Comparison of ENCODE assay signal across 10 mouse cellular contexts in the genomic region with DNA sequence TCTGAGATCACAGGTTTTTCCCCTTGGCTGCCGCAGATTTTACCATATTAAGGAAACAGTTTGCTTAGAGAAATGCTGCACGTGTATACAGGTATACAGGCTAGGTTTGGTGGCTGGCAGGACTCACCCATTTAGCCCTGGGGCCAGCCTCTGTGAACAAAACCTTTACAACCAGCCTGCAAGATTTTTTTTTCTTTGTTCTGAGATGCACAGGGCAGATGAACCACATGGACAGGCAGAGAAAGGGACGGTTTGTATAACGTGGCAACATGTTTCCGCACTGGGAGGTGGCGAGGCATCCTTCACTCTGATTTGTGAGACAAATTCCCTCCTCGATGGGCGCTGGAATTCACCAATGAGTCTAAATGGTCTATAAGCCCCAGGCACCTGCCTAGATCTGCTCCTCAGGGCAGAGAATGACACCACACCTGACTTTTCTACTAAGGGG.
DNase-seq lines count a peak whose midpoint lies in the region; ATAC-seq and TF ChIP-seq lines count a peak whose summit lies in the region.
"Had no signal": no experiment of that assay in that cellular context is flagged by ENCODE, and none has a peak within 500 bp of the region (broad histone marks: within the 10 kb centered on the region; RNA-seq: fewer than 3 reads in every experiment).

No protein-coding gene starts in this region.

- no peak for ATAC-seq in forebrain, postnatal 0 days
- no peak for ATAC-seq in limb, embryonic 11.5 days (ENCODE audit: insufficient number of reproducible peaks, low FRiP score, low TSS enrichment, low read depth)
- ATAC-seq in neural tube, embryonic 14.5 days (ENCODE audit: low read depth) = peak; percentile 25; the same call in 1 of the 2 replicates

- peaks cover 3% of the 10 kb centered on the region; the same call in 1 of the 2 replicates for H3K4me1 ChIP-seq in lung, adult 2 months (ENCODE audit: control insufficient read depth, insufficient read depth, low read length)
- no peaks in the 10 kb centered on the region for H3K4me1 ChIP-seq in forebrain, postnatal 0 days (ENCODE audit: insufficient read depth)
- peaks cover 15% of the 10 kb centered on the region for H3K4me1 ChIP-seq in limb, embryonic 11.5 days (ENCODE audit: control insufficient read depth, insufficient read depth, low read length)
- H3K4me1 ChIP-seq in neural tube, embryonic 14.5 days (ENCODE audit: control insufficient read depth, insufficient read depth, low read length) = peaks cover 14% of the 10 kb centered on the region; the same call in 1 of the 2 replicates

- H3K27me3 ChIP-seq in forebrain, postnatal 0 days (ENCODE audit: insufficient read depth, low read length) = no peaks in the 10 kb centered on the region; the same call in 1 of the 2 replicates
- H3K27me3 ChIP-seq in limb, embryonic 11.5 days (ENCODE audit: control insufficient read depth, insufficient read depth, low read length) = no peaks in the 10 kb centered on the region
- H3K27me3 ChIP-seq in neural tube, embryonic 14.5 days (ENCODE audit: control insufficient read depth, insufficient read depth, low read length) = no peaks in the 10 kb centered on the region
- H3K27me3 ChIP-seq: Patski had no signal

- TF ChIP-seq POLR2A in lung, adult 2 months (IDR thresholded peaks at IDR 0.05; ENCODE audit: borderline replicate concordance, extremely low read depth, low read depth, low read length) = no peak

- WGBS in lung, adult 2 months = 67% methylated on average over 8 of the region's 8 CpGs
- 59% methylated on average over 8 of the region's 8 CpGs for WGBS in forebrain, postnatal 0 days
- 69% methylated on average over 8 of the region's 8 CpGs for WGBS in limb, embryonic 11.5 days
- 55% methylated on average over 8 of the region's 8 CpGs for WGBS in neural tube, embryonic 14.5 days

- H3K4me3 ChIP-seq in lung, adult 2 months (replicated peaks; ENCODE audit: extremely low read depth, low read depth, low read length) = no peak overlapping the region
- peak overlapping the region; percentile 28 for H3K4me3 ChIP-seq in forebrain, postnatal 0 days (ENCODE audit: low read depth, low read length)
- no peak overlapping the region for H3K4me3 ChIP-seq in limb, embryonic 11.5 days (ENCODE audit: low read depth, low read length)
- no peak overlapping the region for H3K4me3 ChIP-seq in neural tube, embryonic 14.5 days (ENCODE audit: low read depth, low read length)

- no peaks in the 10 kb centered on the region for H3K36me3 ChIP-seq in forebrain, postnatal 0 days (ENCODE audit: insufficient read depth)
- H3K36me3 ChIP-seq in limb, embryonic 11.5 days (ENCODE audit: control insufficient read depth, insufficient read depth, low read length) = no peaks in the 10 kb centered on the region
- H3K36me3 ChIP-seq in neural tube, embryonic 14.5 days (ENCODE audit: control insufficient read depth, insufficient read depth, low read length) = no peaks in the 10 kb centered on the region

- no peak for TF ChIP-seq CTCF in lung, adult 2 months (IDR thresholded peaks at IDR 0.05; ENCODE audit: insufficient read depth, low read length)
- no peak for TF ChIP-seq CTCF in forebrain, postnatal 0 days (IDR thresholded peaks at IDR 0.05; ENCODE audit: low read depth)

- H3K9ac ChIP-seq in forebrain, postnatal 0 days = peak overlapping the region; percentile 34; the same call in 1 of the 2 replicates
- H3K9ac ChIP-seq in limb, embryonic 11.5 days (ENCODE audit: low read length) = no peak overlapping the region
- H3K9ac ChIP-seq in neural tube, embryonic 14.5 days (replicated peaks; ENCODE audit: low read depth, low read length) = peak overlapping the region; percentile 25; the same call in 1 of the 2 replicates

- no peak overlapping the region for H3K27ac ChIP-seq in forebrain, postnatal 0 days (ENCODE audit: low read depth, low read length)
- H3K27ac ChIP-seq in limb, embryonic 11.5 days (replicated peaks; ENCODE audit: low read depth, low read length) = no peak overlapping the region
- H3K27ac ChIP-seq in neural tube, embryonic 14.5 days (ENCODE audit: low read depth, low read length) = no peak overlapping the region
- H3K27ac ChIP-seq: left cerebral cortex, adult 2 months had no signal

- no peaks in the 10 kb centered on the region for H3K9me3 ChIP-seq in forebrain, postnatal 0 days (ENCODE audit: low read length)
- no peaks in the 10 kb centered on the region for H3K9me3 ChIP-seq in limb, embryonic 11.5 days (ENCODE audit: control insufficient read depth, low read length)
- H3K9me3 ChIP-seq in neural tube, embryonic 14.5 days (ENCODE audit: control insufficient read depth, low read length) = no peaks in the 10 kb centered on the region

- DNase-seq in lung, adult 2 months = peak; percentile 5
- DNase-seq in lung, postnatal 4 days = no peak
- DNase-seq in forebrain, postnatal 0 days = peak; percentile 7
- no peak for DNase-seq in limb, embryonic 11.5 days (ENCODE audit: low spot score)
- no peak for DNase-seq in adrenal gland, postnatal 25 days
- DNase-seq in urinary bladder, postnatal 10 days (ENCODE audit: low spot score) = no peak
- DNase-seq in layer of hippocampus, adult 11-12 months (ENCODE audit: low spot score) = no peak

- H3K4me2 ChIP-seq in forebrain, postnatal 0 days (ENCODE audit: low read depth) = peak overlapping the region; percentile 56
- H3K4me2 ChIP-seq in limb, embryonic 11.5 days (ENCODE audit: low read depth, severe bottlenecking) = peak overlapping the region; percentile 18; the same call in 1 of the 2 replicates
- peak overlapping the region; percentile 40 for H3K4me2 ChIP-seq in neural tube, embryonic 14.5 days (ENCODE audit: low read depth, low read length)

Comparison
In these comparisons a context has a peak if more than half of its experiments do, and no peak if none do; other contexts are left out.
1. DNase-seq: peak in lung, adult 2 months (single experiment) and forebrain, postnatal 0 days (single experiment); none in lung, postnatal 4 days (0 of 2), limb, embryonic 11.5 days (single experiment), adrenal gland, postnatal 25 days (single experiment), urinary bladder, postnatal 10 days (single experiment) and layer of hippocampus, adult 11-12 months (single experiment).
2. Peak in every context shown above with its lines, with median percentiles within 50 percentile points of each other: H3K4me2 ChIP-seq.